Mouse (Mus musculus): ENCODE results near the gene Slc9b1.

The Slc9b1 gene

GRCm38 (mm10) chr3:135314811-135315210 lies 33.0 kb upstream of the Slc9b1 start:
- H3K36me3 ChIP-seq (ENCODE audit: insufficient read depth, low read length): no peaks in the 10 kb centered on the region
- TF ChIP-seq POU5F1 (IDR thresholded peaks at IDR 0.05; ENCODE audit: borderline replicate concordance, low read length): no peak
- no peak for TF ChIP-seq NANOG (IDR thresholded peaks at IDR 0.05; ENCODE audit: borderline replicate concordance, low read length)
- TF ChIP-seq CTCF (conservative IDR thresholded peaks at IDR 0.05; ENCODE audit: low read length): no peak
- H3K9me3 ChIP-seq (ENCODE audit: low read length): no peaks in the 10 kb centered on the region
- H3K27me3 ChIP-seq (ENCODE audit: insufficient read depth, low read length): peaks cover 6% of the 10 kb centered on the region
- H3K4me1 ChIP-seq (replicated peaks; ENCODE audit: low read depth, low read length): peaks cover 24% of the 10 kb centered on the region
- no peak overlapping the region for H3K4me3 ChIP-seq (replicated peaks; ENCODE audit: low read length)

GRCm38 (mm10) chr3:135315720-135316425 lies 32.0 kb upstream of the Slc9b1 start:
- peaks cover 29% of the 10 kb centered on the region for H3K4me1 ChIP-seq (replicated peaks; ENCODE audit: low read depth, low read length)
- H3K36me3 ChIP-seq (ENCODE audit: insufficient read depth, low read length): no peaks in the 10 kb centered on the region
- H3K27me3 ChIP-seq (ENCODE audit: insufficient read depth, low read length): peaks cover 6% of the 10 kb centered on the region
- H3K9me3 ChIP-seq (ENCODE audit: low read length): no peaks in the 10 kb centered on the region
- H3K4me3 ChIP-seq (replicated peaks; ENCODE audit: low read length): no peak overlapping the region
- no peak for TF ChIP-seq POU5F1 (IDR thresholded peaks at IDR 0.05; ENCODE audit: borderline replicate concordance, low read length)
- TF ChIP-seq NANOG (IDR thresholded peaks at IDR 0.05; ENCODE audit: borderline replicate concordance, low read length): no peak
- TF ChIP-seq CTCF (conservative IDR thresholded peaks at IDR 0.05; ENCODE audit: low read length): peak; percentile 27; the same call in 1 of the 2 replicates

DNA sequence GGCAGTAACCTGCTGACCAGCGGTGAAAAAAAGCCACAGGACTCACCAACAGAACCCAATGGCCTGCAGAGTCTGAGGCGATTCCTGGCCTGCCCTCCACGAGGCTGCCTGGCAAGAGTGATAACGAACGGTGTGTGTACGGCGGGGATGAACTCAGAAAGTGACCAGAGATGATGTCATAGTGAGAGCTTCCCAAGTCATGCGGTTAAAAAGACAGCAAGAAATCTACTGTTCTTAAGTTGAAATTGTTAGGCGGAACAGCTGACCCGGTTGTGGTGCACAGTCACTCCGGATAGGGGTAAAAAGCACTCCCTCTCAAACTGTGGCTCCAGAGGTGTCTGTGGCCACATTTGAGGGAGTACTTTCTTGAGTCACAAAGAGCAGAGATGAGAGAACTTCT lies 29.5 kb upstream of the Slc9b1 start:
- Histone ChIP-seq H3K27me3 (ENCODE audit: insufficient read depth, low read length) (no peaks in the 10 kb centered on the region), H3K4me1 (replicated peaks; ENCODE audit: low read depth, low read length) (peaks cover 29% of the 10 kb centered on the region), H3K4me3 (replicated peaks; ENCODE audit: low read length) (no peak overlapping the region), H3K9me3 (ENCODE audit: low read length) (no peaks in the 10 kb centered on the region), H3K36me3 (ENCODE audit: insufficient read depth, low read length) (no peaks in the 10 kb centered on the region)
- no peak for TF ChIP-seq CTCF (conservative IDR thresholded peaks at IDR 0.05; ENCODE audit: low read length)
- TF ChIP-seq NANOG (IDR thresholded peaks at IDR 0.05; ENCODE audit: borderline replicate concordance, low read length): no peak
- TF ChIP-seq POU5F1 (IDR thresholded peaks at IDR 0.05; ENCODE audit: borderline replicate concordance, low read length): no peak

DNA sequence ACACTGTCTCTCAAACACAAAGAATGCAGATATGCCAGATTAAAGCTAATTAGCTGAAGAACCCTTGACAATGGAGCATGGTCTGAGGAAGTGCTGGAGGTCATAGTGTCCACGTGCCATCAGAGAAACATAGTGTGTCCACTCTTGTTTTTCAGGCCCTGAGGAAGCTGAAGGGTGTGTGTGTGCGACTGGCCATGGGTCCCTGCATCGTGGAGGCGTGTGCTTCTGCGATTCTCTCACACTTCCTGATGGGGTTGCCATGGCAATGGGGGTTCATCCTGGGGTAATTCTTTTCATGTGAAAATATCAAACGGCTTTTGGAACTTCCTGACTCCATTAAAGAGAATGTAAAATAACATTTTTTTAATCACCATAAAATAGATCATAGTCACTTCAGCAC lies 23.5 kb upstream of the Slc9b1 start:
- H3K9me3 ChIP-seq (ENCODE audit: low read length): no peaks in the 10 kb centered on the region
- no peaks in the 10 kb centered on the region for H3K36me3 ChIP-seq (ENCODE audit: insufficient read depth, low read length)
- peaks cover 19% of the 10 kb centered on the region for H3K4me1 ChIP-seq (replicated peaks; ENCODE audit: low read depth, low read length)
- no peaks in the 10 kb centered on the region for H3K27me3 ChIP-seq (ENCODE audit: insufficient read depth, low read length)
- no peak for TF ChIP-seq POU5F1 (IDR thresholded peaks at IDR 0.05; ENCODE audit: borderline replicate concordance, low read length)
- TF ChIP-seq NANOG (IDR thresholded peaks at IDR 0.05; ENCODE audit: borderline replicate concordance, low read length): no peak
- no peak for TF ChIP-seq CTCF (conservative IDR thresholded peaks at IDR 0.05; ENCODE audit: low read length)
- H3K4me3 ChIP-seq (replicated peaks; ENCODE audit: low read length): no peak overlapping the region

DNA sequence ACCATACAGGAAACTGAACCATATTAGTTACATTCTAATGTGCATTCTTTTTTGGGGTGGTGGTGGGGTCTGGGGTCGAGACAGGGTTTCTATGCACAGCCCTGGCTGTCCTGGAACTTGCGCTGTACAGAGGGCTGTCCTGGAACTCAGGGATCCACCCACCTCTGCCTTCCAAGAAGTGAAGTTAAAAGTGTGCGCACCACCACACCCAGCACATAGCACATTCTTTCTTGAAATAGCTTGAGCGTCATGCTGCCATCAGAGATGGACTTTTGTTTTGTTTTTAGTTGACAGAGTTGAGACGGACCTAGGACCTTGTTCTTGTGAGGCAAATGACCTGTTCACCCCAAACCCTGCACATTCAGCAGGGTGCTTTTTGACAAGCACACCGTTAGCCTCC lies 20.7 kb upstream of the Slc9b1 start:
- Histone ChIP-seq H3K4me3 (replicated peaks; ENCODE audit: low read length) (no peak overlapping the region), H3K9me3 (ENCODE audit: low read length) (no peaks in the 10 kb centered on the region), H3K36me3 (ENCODE audit: insufficient read depth, low read length) (no peaks in the 10 kb centered on the region), H3K27me3 (ENCODE audit: insufficient read depth, low read length) (no peaks in the 10 kb centered on the region), H3K4me1 (replicated peaks; ENCODE audit: low read depth, low read length) (peaks cover 23% of the 10 kb centered on the region)
- no peak for TF ChIP-seq CTCF (conservative IDR thresholded peaks at IDR 0.05; ENCODE audit: low read length)
- no peak for TF ChIP-seq POU5F1 (IDR thresholded peaks at IDR 0.05; ENCODE audit: borderline replicate concordance, low read length)
- no peak for TF ChIP-seq NANOG (IDR thresholded peaks at IDR 0.05; ENCODE audit: borderline replicate concordance, low read length)

DNA sequence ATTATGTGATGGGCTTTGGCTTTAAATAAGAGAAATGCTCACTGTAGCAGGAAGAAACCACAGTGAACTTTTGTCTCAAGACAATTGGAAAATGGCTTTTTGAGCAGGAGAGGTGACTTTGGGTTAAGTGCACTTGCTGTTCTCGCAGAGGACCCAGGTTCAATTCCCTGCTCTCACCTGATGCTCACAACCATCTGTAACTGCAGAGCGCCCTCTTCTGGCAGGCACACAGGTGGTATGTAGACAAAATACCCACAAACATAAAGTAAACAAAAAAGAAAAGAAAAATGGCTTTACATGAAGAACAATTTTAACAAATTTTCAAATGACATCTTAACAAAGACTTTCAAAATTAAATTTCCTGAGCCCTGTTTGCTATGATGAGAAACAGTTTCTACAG lies 20.2 kb upstream of the Slc9b1 start:
- Histone ChIP-seq H3K4me3 (replicated peaks; ENCODE audit: low read length) (no peak overlapping the region), H3K36me3 (ENCODE audit: insufficient read depth, low read length) (no peaks in the 10 kb centered on the region), H3K27me3 (ENCODE audit: insufficient read depth, low read length) (no peaks in the 10 kb centered on the region), H3K4me1 (replicated peaks; ENCODE audit: low read depth, low read length) (peaks cover 27% of the 10 kb centered on the region), H3K9me3 (ENCODE audit: low read length) (no peaks in the 10 kb centered on the region)
- TF ChIP-seq CTCF (conservative IDR thresholded peaks at IDR 0.05; ENCODE audit: low read length) (peak; percentile 62), NANOG (IDR thresholded peaks at IDR 0.05; ENCODE audit: borderline replicate concordance, low read length) (no peak)

DNA sequence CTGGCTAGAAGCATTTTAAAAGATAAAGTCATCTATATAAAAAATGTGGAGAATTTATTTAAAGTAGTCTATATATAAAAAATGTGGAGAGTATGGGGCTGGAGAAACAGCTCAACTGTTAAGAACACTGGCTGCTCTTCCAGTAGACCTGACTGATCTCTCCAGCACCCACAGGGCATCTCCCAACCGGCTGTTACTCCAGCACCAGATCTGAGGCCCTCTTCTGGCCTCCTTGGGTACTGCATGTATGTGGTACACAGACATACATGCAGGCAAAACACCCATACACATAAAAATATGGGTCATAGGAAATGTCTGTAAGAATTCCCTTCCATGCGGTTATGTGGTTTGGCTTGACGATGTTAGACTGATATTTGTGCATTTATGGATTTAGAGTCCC lies 19.3 kb upstream of the Slc9b1 start:
- Histone ChIP-seq H3K4me1 (replicated peaks; ENCODE audit: low read depth, low read length) (peaks cover 34% of the 10 kb centered on the region), H3K27me3 (ENCODE audit: insufficient read depth, low read length) (no peaks in the 10 kb centered on the region), H3K36me3 (ENCODE audit: insufficient read depth, low read length) (no peaks in the 10 kb centered on the region), H3K4me3 (replicated peaks; ENCODE audit: low read length) (no peak overlapping the region), H3K9me3 (ENCODE audit: low read length) (no peaks in the 10 kb centered on the region)
- TF ChIP-seq POU5F1 (IDR thresholded peaks at IDR 0.05; ENCODE audit: borderline replicate concordance, low read length): no peak
- peak; percentile 82 for TF ChIP-seq CTCF (conservative IDR thresholded peaks at IDR 0.05; ENCODE audit: low read length)

- H3K9me3 ChIP-seq (ENCODE audit: low read length): no peaks in the 10 kb centered on the region
- TF ChIP-seq CTCF (conservative IDR thresholded peaks at IDR 0.05; ENCODE audit: low read length) (no peak), NANOG (IDR thresholded peaks at IDR 0.05; ENCODE audit: borderline replicate concordance, low read length) (no peak), POU5F1 (IDR thresholded peaks at IDR 0.05; ENCODE audit: borderline replicate concordance, low read length) (no peak)
- H3K4me3 ChIP-seq (replicated peaks; ENCODE audit: low read length): no peak overlapping the region
- H3K4me1 ChIP-seq (replicated peaks; ENCODE audit: low read depth, low read length): peaks cover 27% of the 10 kb centered on the region
- H3K36me3 ChIP-seq (ENCODE audit: insufficient read depth, low read length): no peaks in the 10 kb centered on the region
- no peaks in the 10 kb centered on the region for H3K27me3 ChIP-seq (ENCODE audit: insufficient read depth, low read length)
Observed at GRCm38 (mm10) chr3:135332691-135333090, 15.1 kb upstream of the Slc9b1 start.

DNA sequence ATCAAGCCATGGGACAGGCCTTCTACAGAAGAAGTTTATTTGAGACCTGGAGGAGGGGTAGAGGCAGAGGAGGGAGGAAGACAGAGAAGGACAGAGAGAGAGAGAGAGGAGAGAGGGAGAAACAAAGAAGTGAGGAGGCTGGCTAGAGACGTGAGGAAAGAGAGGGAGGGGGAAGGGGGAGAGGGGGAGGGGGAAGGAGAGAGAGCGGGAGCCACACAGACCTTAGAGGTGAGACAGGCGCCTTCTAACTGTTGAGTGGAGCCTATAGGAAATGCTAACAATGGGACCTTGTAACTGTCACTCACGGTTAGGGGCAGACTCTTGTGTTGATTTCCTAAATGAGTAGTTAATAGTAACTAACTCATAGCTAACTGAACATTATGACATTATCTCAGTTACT lies 14.1 kb upstream of the Slc9b1 start:
- TF ChIP-seq CTCF (conservative IDR thresholded peaks at IDR 0.05; ENCODE audit: low read length) (no peak), NANOG (IDR thresholded peaks at IDR 0.05; ENCODE audit: borderline replicate concordance, low read length) (no peak), POU5F1 (IDR thresholded peaks at IDR 0.05; ENCODE audit: borderline replicate concordance, low read length) (no peak)
- Histone ChIP-seq H3K36me3 (ENCODE audit: insufficient read depth, low read length) (no peaks in the 10 kb centered on the region), H3K4me1 (replicated peaks; ENCODE audit: low read depth, low read length) (peaks cover 27% of the 10 kb centered on the region), H3K4me3 (replicated peaks; ENCODE audit: low read length) (no peak overlapping the region), H3K27me3 (ENCODE audit: insufficient read depth, low read length) (no peaks in the 10 kb centered on the region), H3K9me3 (ENCODE audit: low read length) (no peaks in the 10 kb centered on the region)
